Mouse (Mus musculus) lung, postnatal 0 days (tissue): Measurements from ENCODE around the gene Fbxl18. TPM values are rescaled to one million over a fixed set of nuclear protein-coding genes. Genes with fewer than 3 reads are reported as not detected.

Source experiments
- ATAC-seq: fragments of 200-750 bp; cut with Nextera tagmentation; 2 replicates; pipeline ENCODE4 v1.8.0; 2017; ENCODE audit warnings: moderate library complexity
- DNase-seq: peaks from one replicate; pipeline ENCODE4 v3.0.0-alpha.2; 2016; ENCODE audit warnings: low spot score
- H3K27ac ChIP-seq: fragments of 300-500 bp; sonication (generic); 2 replicates; pipeline ENCODE4 v1.5.1; 2014; ENCODE audit warnings: antibody characterized with exemption, mild to moderate bottlenecking, low read length, mixed read lengths
- H3K27me3 ChIP-seq: fragments of 300-500 bp; sonication (generic); replicated peaks from 2 replicates; pipeline ENCODE4 v1.6.1; 2014; ENCODE audit warnings: low read length, mixed read lengths; ENCODE audit not compliant: insufficient read depth
- H3K36me3 ChIP-seq: fragments of 300-500 bp; sonication (generic); 2 replicates; pipeline ENCODE4 v1.6.1; 2014; ENCODE audit warnings: low read length, mixed read lengths; ENCODE audit not compliant: insufficient read depth
- H3K4me1 ChIP-seq: fragments of 300-500 bp; sonication (generic); 2 replicates; pipeline ENCODE4 v1.6.1; 2014; ENCODE audit warnings: antibody characterized with exemption, low read depth, low read length, mixed read lengths; ENCODE audit not compliant: insufficient read depth
- H3K4me2 ChIP-seq: fragments of 300-500 bp; sonication (generic); replicated peaks from 2 replicates; pipeline ENCODE4 v1.6.1; 2014; ENCODE audit warnings: low read depth, mild to moderate bottlenecking, low read length, moderate library complexity, mixed read lengths
- H3K4me3 ChIP-seq: fragments of 300-500 bp; sonication (generic); 2 replicates; pipeline ENCODE4 v1.5.1; 2014; ENCODE audit warnings: low read depth, low read length
- H3K9ac ChIP-seq: fragments of 300-500 bp; sonication (generic); replicated peaks from 2 replicates; pipeline ENCODE4 v1.6.1; 2014; ENCODE audit warnings: low read depth, mild to moderate bottlenecking
- H3K9me3 ChIP-seq: fragments of 300-500 bp; sonication (generic); 2 replicates; pipeline ENCODE4 v1.6.1; 2016; ENCODE audit warnings: low read length, mixed read lengths
- CTCF ChIP-seq: IDR thresholded peaks from 2 replicates; pipeline ENCODE4 v1.5.1; 2016; ENCODE audit warnings: antibody characterized with exemption, mild to moderate bottlenecking
- EP300 ChIP-seq: IDR thresholded peaks from 2 replicates; pipeline ENCODE4 v1.6.1; 2016; ENCODE audit warnings: antibody characterized with exemption, mild to moderate bottlenecking, control low read depth
- WGBS: fragments of 180-500 bp; shearing (Covaris S2); extraction: QIAGEN DNeasy Blood & Tissue Kit; methylation state at CpG from one replicate; pipeline ENCODE4 v1.1.7; 2014; 5-methylcytosine and 5-hydroxymethylcytosine counted together
- polyA plus RNA-seq: library from polyadenylated mRNA; unstranded; fragments of >200 nt; fragmentation: Nextera tagmentation; extraction: Ambion mirVana; gene quantifications from 2 replicates; pipeline ENCODE4 v1.2.1, GENCODE M21; 2015

Fbxl18 gene
- polyA plus RNA-seq, 1 experiment from 2014 or later, result 6.3 TPM

DNA sequence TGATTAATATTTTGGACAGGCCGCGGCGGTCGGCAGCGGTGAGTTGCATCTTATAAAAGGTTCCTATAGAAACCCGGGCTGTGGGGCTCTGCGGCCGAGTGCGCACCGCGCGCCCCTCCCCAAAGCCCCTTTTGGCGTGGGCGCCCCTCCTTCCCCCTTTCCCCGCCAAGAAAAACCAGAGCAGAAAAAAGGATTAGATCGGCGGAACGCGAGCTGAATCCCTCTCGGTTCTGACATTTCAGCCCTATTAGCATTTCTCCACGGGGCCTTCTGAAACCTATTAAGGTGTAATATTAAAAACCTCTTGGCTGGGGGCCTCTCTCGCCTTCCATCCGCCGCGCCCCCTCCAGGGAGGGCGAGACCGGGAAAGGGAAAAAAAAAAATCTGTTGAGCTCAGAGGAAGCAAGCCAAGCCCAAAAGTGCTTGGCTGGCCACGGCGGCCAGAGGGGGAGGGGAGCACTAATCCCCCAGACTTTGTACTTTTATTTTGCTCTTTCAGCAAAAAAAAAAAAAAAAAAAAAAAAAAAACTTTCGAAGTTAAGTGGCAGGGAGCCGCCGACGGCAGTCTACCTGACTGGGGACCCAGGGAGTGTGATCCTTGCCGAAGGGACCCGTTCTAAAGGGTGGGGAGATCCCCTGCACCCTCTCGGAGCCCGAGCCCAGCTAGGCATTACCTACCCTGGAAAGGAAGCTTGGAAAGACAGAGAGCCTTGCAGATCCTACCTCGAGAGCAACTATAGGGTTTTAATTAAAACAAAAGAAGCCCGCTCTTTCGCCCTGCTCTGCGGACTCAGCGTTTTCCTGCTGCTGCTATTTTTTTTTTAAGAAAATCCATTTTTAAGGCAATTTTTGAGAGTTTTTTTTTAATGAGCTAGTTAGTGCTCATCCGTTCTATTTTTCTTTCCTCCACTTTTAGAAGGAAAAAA is 76.5 kb downstream of the Fbxl18 start:
- TF ChIP-seq EP300 (peak; percentile 19), CTCF (peak; percentile 32)
- Histone ChIP-seq H3K4me1 (peaks cover under 1% of the 10 kb centered on the region; the same call in 1 of the 2 replicates), H3K4me2 (peak overlapping the region; percentile 88), H3K9me3 (no peaks in the 10 kb centered on the region), H3K27ac (peak overlapping the region; percentile 100), H3K36me3 (no peaks in the 10 kb centered on the region), H3K4me3 (peak overlapping the region; percentile 96), H3K9ac (peak overlapping the region; percentile 98), H3K27me3 (no peaks in the 10 kb centered on the region)
- under 1% methylated on average over 43 of the region's 43 CpGs for WGBS
- peak; percentile 95 for DNase-seq
- ATAC-seq, result no peak

- H3K9me3 ChIP-seq, result no peaks in the 10 kb centered on the region
- ATAC-seq (peak; percentile 72), DNase-seq (peak; percentile 99)
- H3K4me3 ChIP-seq, result peak within 1 kb of the TSS; percentile 96
- no peaks in the 10 kb centered on the region for H3K36me3 ChIP-seq
- H3K9ac ChIP-seq, result peak within 1 kb of the TSS; percentile 100
- WGBS, result 0% methylated on average over 54 of the region's 56 CpGs
- H3K27ac ChIP-seq, result peak within 1 kb of the TSS; percentile 100
- peaks cover 3% of the 10 kb centered on the region; the same call in 1 of the 2 replicates for H3K4me1 ChIP-seq
- peak within 1 kb of the TSS; percentile 95 for H3K4me2 ChIP-seq
- peak; percentile 86 for TF ChIP-seq EP300
- TF ChIP-seq CTCF, result no peak
- no peaks in the 10 kb centered on the region for H3K27me3 ChIP-seq
Observed at GRCm38 (mm10) chr5:142817524-142818434, 77.4 kb downstream of the Fbxl18 start, which contains the start of gene Tnrc18. Gene Tnrc18, minus strand, starts transcription at chr5:142817662.

Other genes starting within 250 kb of the Fbxl18 start
- gene Slc29a4, start 202.9 kb downstream of the Fbxl18 start, polyA plus RNA-seq, result 2.3 TPM in 2 replicates
- 16.6 and 24.9 TPM in 2 replicates for gene Tnrc18, start 77.8 kb downstream of the Fbxl18 start, polyA plus RNA-seq
- gene Actb, start 11.3 kb upstream of the Fbxl18 start, polyA plus RNA-seq, result 18,716 and 19,008 TPM in 2 replicates
- gene Fscn1, start 64.9 kb upstream of the Fbxl18 start, polyA plus RNA-seq, result 69.1 and 81.4 TPM in 2 replicates
- gene Rnf216, start 217.6 kb upstream of the Fbxl18 start, polyA plus RNA-seq, result 23.2 and 26.0 TPM in 2 replicates